Mouse (Mus musculus): ENCODE results near the gene Zfp683.
A peak's percentile ranks its signal among the peaks of the same experiment; 100 is the strongest.

The Zfp683 gene

DNA sequence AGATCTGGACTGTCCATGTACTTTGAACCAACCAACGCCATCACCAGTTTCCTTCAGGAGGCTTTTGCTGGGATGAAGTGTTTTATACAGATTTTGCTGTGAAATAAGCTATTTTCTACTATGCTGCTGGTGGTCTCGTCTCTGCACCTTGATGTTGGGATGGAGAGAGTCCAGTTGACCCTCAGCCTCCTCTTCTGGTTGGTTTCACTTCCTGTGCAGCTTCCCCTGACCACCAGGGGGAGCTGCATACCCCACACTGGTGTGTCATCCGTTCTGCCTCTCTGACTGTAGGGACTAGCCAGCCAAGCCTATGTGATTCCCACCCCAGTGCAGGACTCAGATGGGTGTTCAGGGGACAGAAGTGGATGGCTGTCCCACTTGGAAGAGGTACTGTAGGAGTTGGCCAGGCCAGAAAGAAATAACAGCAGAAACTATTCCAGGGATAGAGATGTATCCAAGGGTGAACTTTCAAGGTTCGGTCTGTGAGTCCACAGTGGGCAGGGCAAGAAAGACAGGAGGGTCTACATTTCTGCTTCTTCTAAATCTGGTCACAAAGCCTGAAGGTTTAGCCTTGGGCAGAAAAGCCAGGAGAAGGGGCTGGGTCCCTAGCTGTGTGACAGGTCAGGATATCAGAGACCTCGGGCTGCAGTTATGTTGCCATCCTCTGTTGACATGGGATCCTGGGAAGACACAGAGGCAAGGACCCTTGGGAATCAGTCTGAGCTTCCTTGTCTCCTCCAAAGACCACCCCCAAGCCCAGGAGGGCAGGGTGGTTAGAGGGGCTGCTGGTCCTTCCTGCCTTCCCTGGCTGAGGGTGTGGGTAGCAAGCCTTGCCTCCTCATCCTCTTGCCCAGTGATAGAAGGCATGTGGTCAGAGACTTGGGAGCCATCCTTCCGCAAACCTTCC lies 39.0 kb downstream of the Zfp683 start:
- DNase-seq = peak; percentile 59 to 76

- DNase-seq = no peak
These were observed 40.4 kb downstream of the Zfp683 start for GRCm38 (mm10) chr4:134094004-134094564.

GRCm38 (mm10) chr4:134094923-134095547 lies 41.4 kb downstream of the Zfp683 start, which contains the start of gene Cd52:
Gene Cd52 (minus strand): TSS chr4:134095082.
- peak; percentile 77 to 89 for DNase-seq

- no peak for DNase-seq
These were observed 42.5 kb downstream of the Zfp683 start for GRCm38 (mm10) chr4:134096120-134096519.

DNA sequence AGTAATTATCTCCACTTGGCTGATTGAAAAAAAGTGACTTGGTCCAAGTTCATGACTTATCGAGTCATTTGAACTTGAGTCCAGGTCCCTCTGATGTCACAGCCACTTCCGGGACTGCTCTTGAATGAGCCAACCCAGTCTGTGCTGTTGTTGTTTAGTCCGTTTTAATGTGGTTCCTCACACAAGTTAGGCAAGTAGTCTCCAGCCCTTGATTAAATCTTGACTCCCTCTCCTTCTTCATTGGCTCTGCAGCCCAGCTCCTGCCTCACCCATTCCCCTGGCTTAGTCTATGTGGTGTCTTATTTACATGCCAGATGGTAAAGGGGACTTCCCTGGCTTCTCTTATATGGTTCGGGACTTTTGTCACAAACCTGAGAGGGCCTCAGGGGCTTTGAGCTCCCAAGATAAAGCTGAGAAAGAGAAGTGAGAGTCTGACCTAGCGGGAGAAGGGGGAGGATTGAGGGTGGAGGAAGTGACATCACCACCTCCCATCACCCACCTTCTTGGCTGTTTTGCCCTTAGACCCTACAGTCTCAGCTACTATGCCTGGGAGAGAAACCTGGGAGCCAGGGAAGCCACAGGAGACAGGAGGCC lies 43.5 kb downstream of the Zfp683 start:
- DNase-seq = peak in 1 of 2 experiments; percentile 62

GRCm38 (mm10) chr4:134098628-134099027 lies 45.0 kb downstream of the Zfp683 start:
- DNase-seq = peak; percentile 83 to 90

GRCm38 (mm10) chr4:134100245-134100644 lies 46.6 kb downstream of the Zfp683 start:
- DNase-seq = no peak

GRCm38 (mm10) chr4:134101979-134102741 lies 48.5 kb downstream of the Zfp683 start, which contains the start of gene Ubxn11:
Gene Ubxn11 (plus strand): TSS chr4:134102570.
- DNase-seq = peak; percentile 78 to 84

DNA sequence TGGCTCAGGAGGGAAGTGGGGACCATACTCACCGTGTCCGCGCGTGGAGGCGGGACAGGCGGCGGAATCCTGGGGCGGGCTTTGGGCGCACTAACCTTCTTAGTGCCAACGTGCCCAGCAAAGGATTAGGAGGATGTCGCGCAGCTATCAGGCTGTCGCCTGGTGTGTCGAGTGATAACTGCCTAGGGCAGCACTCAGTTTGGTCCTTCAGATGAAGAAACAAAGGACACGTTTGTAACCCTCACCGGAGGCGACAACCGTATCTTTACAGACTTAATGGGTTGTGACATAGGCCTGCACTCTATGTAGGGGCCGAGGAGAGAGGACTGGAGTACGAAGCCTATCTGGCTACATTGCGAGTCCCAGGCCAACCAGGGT lies 49.1 kb downstream of the Zfp683 start:
- no peak for DNase-seq

GRCm38 (mm10) chr4:134106105-134106504 lies 52.5 kb downstream of the Zfp683 start:
- no peak for DNase-seq

- no peak for DNase-seq
These were observed 54.1 kb downstream of the Zfp683 start for GRCm38 (mm10) chr4:134107730-134108129.

DNA sequence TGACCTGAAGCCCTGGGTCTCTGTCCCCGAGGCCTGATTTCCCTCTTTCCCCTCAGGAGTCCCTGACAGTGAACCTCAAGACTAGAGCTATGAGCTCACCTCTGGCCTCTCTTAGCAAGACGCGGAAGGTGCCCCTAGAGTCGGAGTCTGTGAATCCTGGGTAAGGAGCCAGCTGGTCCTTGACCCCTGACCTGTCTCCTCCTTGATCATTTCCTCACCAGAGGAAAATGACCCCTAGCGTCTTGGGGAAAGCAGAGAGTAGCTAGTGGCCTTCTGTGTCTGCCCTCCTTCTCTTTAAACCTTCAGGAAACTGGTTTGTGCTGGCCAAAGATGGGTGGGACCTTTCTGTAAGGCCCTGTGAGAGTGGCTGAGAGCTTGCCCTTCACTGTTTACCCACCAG lies 54.6 kb downstream of the Zfp683 start:
- no peak for DNase-seq
